Mouse (Mus musculus) c-Kit-positive CD71-positive TER-119-positive erythroid progenitor cells, embryonic 14.5 days (primary cell): ENCODE measurements at regions not wholly inside any gene's neighbourhood (a gene's known extent, or its start where the extent isn't known, plus 50 kb on each side); places are given as distances from the start of the nearest gene placed in this dataset.

ENCODE experiments used
- DNase-seq: peaks from one replicate; pipeline ENCODE4 v3.0.0-alpha.2; 2013; ENCODE audit warnings: low spot score

GRCm38 (mm10) chr15:8903651-8904050, 64.1 kb upstream of the Ranbp3l start:
- DNase-seq = no peak

- DNase-seq = peak; percentile 40
Measured at GRCm38 (mm10) chr15:8897487-8898158, 70.1 kb upstream of the Ranbp3l start.

GRCm38 (mm10) chr15:8896856-8897255, 70.9 kb upstream of the Ranbp3l start:
- no peak for DNase-seq

GRCm38 (mm10) chr15:8896391-8896790, 71.4 kb upstream of the Ranbp3l start:
- DNase-seq = no peak

GRCm38 (mm10) chr15:8885585-8885984, 82.2 kb upstream of the Ranbp3l start:
- DNase-seq = no peak

- DNase-seq = no peak
Measured at GRCm38 (mm10) chr15:8884608-8885467, 82.9 kb upstream of the Ranbp3l start.

- DNase-seq = no peak
Measured at GRCm38 (mm10) chr15:8882880-8883539, 84.7 kb upstream of the Ranbp3l start.

- DNase-seq = no peak
Measured at GRCm38 (mm10) chr15:8874884-8875493, 92.8 kb upstream of the Ranbp3l start.

GRCm38 (mm10) chr15:8868021-8868420, 99.7 kb upstream of the Ranbp3l start:
- no peak for DNase-seq

GRCm38 (mm10) chr15:8867160-8867891, 100.4 kb upstream of the Ranbp3l start:
- no peak for DNase-seq

GRCm38 (mm10) chr15:8865089-8865933, 102.4 kb upstream of the Ranbp3l start:
- no peak for DNase-seq

GRCm38 (mm10) chr15:8856419-8857084, 111.2 kb upstream of the Ranbp3l start:
- no peak for DNase-seq

GRCm38 (mm10) chr15:8855511-8855910, 112.2 kb upstream of the Ranbp3l start:
- no peak for DNase-seq

GRCm38 (mm10) chr15:8854336-8854735, 113.4 kb upstream of the Ranbp3l start:
- DNase-seq = no peak

GRCm38 (mm10) chr15:8850996-8851395, 116.8 kb upstream of the Ranbp3l start:
- DNase-seq = no peak

- no peak for DNase-seq
Measured at GRCm38 (mm10) chr15:8849413-8849812, 118.3 kb upstream of the Ranbp3l start.

GRCm38 (mm10) chr15:8842129-8842528, 125.6 kb upstream of the Ranbp3l start:
- DNase-seq = no peak

- DNase-seq = no peak
Measured at GRCm38 (mm10) chr15:8839462-8839861, 128.3 kb upstream of the Ranbp3l start.

GRCm38 (mm10) chr15:8834151-8834550, 123.6 kb upstream of the Slc1a3 start:
- no peak for DNase-seq

- no peak for DNase-seq
Measured at GRCm38 (mm10) chr15:8832970-8833369, 122.4 kb upstream of the Slc1a3 start.
